Mouse (Mus musculus): ENCODE results near the gene Irgc1.

DNA sequence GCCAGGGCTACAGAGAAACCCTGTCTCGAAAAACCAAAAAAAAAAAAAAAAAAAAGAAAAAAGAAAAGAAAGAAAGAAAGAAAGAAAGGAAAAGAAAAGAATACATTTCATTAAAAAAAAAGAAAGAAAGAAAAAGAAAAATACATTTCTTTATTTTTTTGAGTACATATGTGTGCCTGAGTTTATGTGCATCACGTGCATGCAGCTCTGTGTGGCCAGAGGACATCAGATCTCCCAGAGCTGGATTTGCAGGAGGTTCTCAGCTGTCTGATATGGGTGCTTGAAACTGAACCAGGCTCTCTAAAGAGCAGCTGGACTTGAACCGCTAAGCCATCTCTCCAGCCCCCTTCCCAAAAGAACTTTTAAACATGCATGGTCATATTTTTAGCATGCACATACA, 58.0 kb downstream of the Irgc1 start:
- TF ChIP-seq CTCF (IDR thresholded peaks at IDR 0.05) (no peak), POLR2A (IDR thresholded peaks at IDR 0.05; ENCODE audit: insufficient read depth, low read depth, low read length) (no peak), EP300 (IDR thresholded peaks at IDR 0.05; ENCODE audit: insufficient read depth, low read depth, low read length) (no peak)
